Mouse (Mus musculus) activated CD4-positive, CD25-positive, alpha-beta regulatory T cell, adult 4 months (primary cell): Measurements from ENCODE around the gene Sbk3. TPM values are rescaled to one million over a fixed set of nuclear protein-coding genes. Genes with fewer than 3 reads are reported as not detected.

Source experiments
- polyA plus RNA-seq, 2 experiments: library from polyadenylated mRNA; unstranded; fragments of 100-300 nt; shearing (Covaris generic); gene quantifications; one replicate each; pipeline ENCODE4 v1.2.1; 2017

The Sbk3 gene
- polyA plus RNA-seq, 2 experiments from 2014 or later: not detected

Other genes starting within 250 kb of the Sbk3 start
- gene Tmem150b, start 245.9 kb downstream of the Sbk3 start, polyA plus RNA-seq: not detected
- gene Kmt5c, start 231.1 kb downstream of the Sbk3 start, polyA plus RNA-seq: 10 to 100 TPM; 19.7 to 28.9 TPM
- gene Cox6b2, start 218.1 kb downstream of the Sbk3 start, polyA plus RNA-seq: 1 to 10 TPM; 2.1 to 4.5 TPM
- gene Fam71e2, start 199.9 kb downstream of the Sbk3 start, polyA plus RNA-seq: not detected
- not detected for gene Il11, start 188.3 kb downstream of the Sbk3 start, polyA plus RNA-seq
- gene Tmem190, start 188.2 kb downstream of the Sbk3 start, polyA plus RNA-seq: not detected
- 1 to 10 TPM in 1 of 2 experiments, not detected in 1; 1.2 TPM for gene Tmem238, start 181.5 kb downstream of the Sbk3 start, polyA plus RNA-seq
- gene Rpl28, start 178.3 kb downstream of the Sbk3 start, polyA plus RNA-seq: 100 to 1,000 TPM; 460 to 740 TPM
- gene Ube2s, start 158.6 kb downstream of the Sbk3 start, polyA plus RNA-seq: 10 to 100 TPM; 39.3 to 43.6 TPM
- gene Shisa7, start 126.5 kb downstream of the Sbk3 start, polyA plus RNA-seq: under 1 TPM in 1 of 2 experiments, not detected in 1; 0.09 TPM
- 10 to 100 TPM; 34.4 to 50.2 TPM for gene Isoc2b, start 100.9 kb downstream of the Sbk3 start, polyA plus RNA-seq
- gene Isoc2a, start 94.0 kb downstream of the Sbk3 start, polyA plus RNA-seq: under 1 TPM; 0.20 to 0.69 TPM
- gene Gm36210, start 64.7 kb downstream of the Sbk3 start, polyA plus RNA-seq: not detected
- 1 to 10 TPM; 1.9 TPM for gene Zfp628, start 56.0 kb downstream of the Sbk3 start, polyA plus RNA-seq
- gene Nat14, start 49.1 kb downstream of the Sbk3 start, polyA plus RNA-seq: not detected
- gene Ssc5d, start 45.4 kb downstream of the Sbk3 start, polyA plus RNA-seq: under 1 TPM in 1 of 2 experiments, not detected in 1; 0.10 TPM
- not detected for gene Sbk2, start 6.8 kb downstream of the Sbk3 start, polyA plus RNA-seq
- 1 to 10 TPM; 2.9 to 5.3 TPM for gene Zfp579, start 25.0 kb upstream of the Sbk3 start, polyA plus RNA-seq
- gene Zfp524, start 43.2 kb upstream of the Sbk3 start, polyA plus RNA-seq: 10 to 100 TPM; 33.3 to 55.4 TPM
- gene Fiz1, start 43.5 kb upstream of the Sbk3 start, polyA plus RNA-seq: 10 to 100 TPM in 1 of 2 experiments, 1 to 10 TPM in 1; 8.1 to 10.1 TPM
- 10 to 100 TPM in 1 of 2 experiments, 1 to 10 TPM in 1; 5.6 to 19.0 TPM for gene Gm44973, start 44.3 kb upstream of the Sbk3 start, polyA plus RNA-seq
- 1 to 10 TPM; 3.5 to 5.3 TPM for gene Zfp865, start 49.2 kb upstream of the Sbk3 start, polyA plus RNA-seq
- under 1 TPM in 1 of 2 experiments, not detected in 1; 0.60 TPM for gene Ccdc106, start 49.4 kb upstream of the Sbk3 start, polyA plus RNA-seq
- gene 4632433K11Rik, start 63.0 kb upstream of the Sbk3 start, polyA plus RNA-seq: not detected
- gene Zfp784, start 67.3 kb upstream of the Sbk3 start, polyA plus RNA-seq: 1 to 10 TPM; 2.5 to 3.1 TPM
- gene Zfp580, start 80.4 kb upstream of the Sbk3 start, polyA plus RNA-seq: 1 to 10 TPM; 1.2 to 2.8 TPM
- gene U2af2, start 91.0 kb upstream of the Sbk3 start, polyA plus RNA-seq: 10 to 100 TPM; 24.2 to 30.1 TPM
- gene Epn1, start 109.1 kb upstream of the Sbk3 start, polyA plus RNA-seq: 1 to 10 TPM; 7.0 to 8.3 TPM
- gene Rfpl4, start 145.8 kb upstream of the Sbk3 start, polyA plus RNA-seq: not detected
- under 1 TPM in 1 of 2 experiments, not detected in 1; 0.58 TPM for gene Rasl2-9, start 154.8 kb upstream of the Sbk3 start, polyA plus RNA-seq
- under 1 TPM in 1 of 2 experiments, not detected in 1; 0.05 TPM for gene Vmn1r55, start 178.5 kb upstream of the Sbk3 start, polyA plus RNA-seq
- not detected for gene Vmn1r56, start 225.6 kb upstream of the Sbk3 start, polyA plus RNA-seq
- not detected for gene Vmn1r57, start 247.3 kb upstream of the Sbk3 start, polyA plus RNA-seq